Mouse (Mus musculus) hindbrain, embryonic 10.5 days (tissue): ENCODE measurements around the gene Kdm2b. TPM values are rescaled to one million over a fixed set of nuclear protein-coding genes. Genes with fewer than 3 reads are reported as not detected.
A peak's percentile ranks its signal among the peaks of the same experiment; 100 is the strongest.

Experiments used
- DNase-seq: peaks from one replicate; pipeline ENCODE4 v3.0.0-alpha.2; 2017; ENCODE audit warnings: low spot score
- H3K27ac ChIP-seq: fragments of 300-500 bp; sonication (generic); 2 replicates; pipeline ENCODE4 v1.5.1; 2016; ENCODE audit warnings: mild to moderate bottlenecking, moderate library complexity
- H3K27me3 ChIP-seq: fragments of 300-500 bp; sonication (generic); 2 replicates; pipeline ENCODE4 v1.6.1; 2016; ENCODE audit warnings: mild to moderate bottlenecking; ENCODE audit not compliant: poor library complexity, insufficient read depth, severe bottlenecking
- H3K36me3 ChIP-seq: fragments of 300-500 bp; sonication (generic); 2 replicates; pipeline ENCODE4 v1.6.1; 2016; ENCODE audit warnings: mild to moderate bottlenecking, moderate library complexity
- H3K4me1 ChIP-seq: fragments of 300-500 bp; sonication (generic); replicated peaks from 2 replicates; pipeline ENCODE4 v1.6.1; 2016; ENCODE audit warnings: mild to moderate bottlenecking
- H3K4me3 ChIP-seq: fragments of 300-500 bp; sonication (generic); 2 replicates; pipeline ENCODE4 v1.5.1; 2016; ENCODE audit warnings: mild to moderate bottlenecking, moderate library complexity
- H3K9me3 ChIP-seq: fragments of 300-500 bp; sonication (generic); 2 replicates; pipeline ENCODE4 v1.6.1; 2016; ENCODE audit warnings: mild to moderate bottlenecking, moderate library complexity
- WGBS: fragments of 180-500 bp; shearing (Covaris S2); methylation state at CpG from one replicate; pipeline ENCODE4 v1.1.7; 2016; 5-methylcytosine and 5-hydroxymethylcytosine counted together
- polyA plus RNA-seq: library from polyadenylated mRNA; unstranded; fragments of >200 nt; fragmentation: Nextera tagmentation; extraction: Ambion mirVana; gene quantifications from 2 replicates; pipeline ENCODE4 v1.2.1, GENCODE M21; 2016

Kdm2b gene
- polyA plus RNA-seq = 84.6 and 92.4 TPM in 2 replicates

DNA sequence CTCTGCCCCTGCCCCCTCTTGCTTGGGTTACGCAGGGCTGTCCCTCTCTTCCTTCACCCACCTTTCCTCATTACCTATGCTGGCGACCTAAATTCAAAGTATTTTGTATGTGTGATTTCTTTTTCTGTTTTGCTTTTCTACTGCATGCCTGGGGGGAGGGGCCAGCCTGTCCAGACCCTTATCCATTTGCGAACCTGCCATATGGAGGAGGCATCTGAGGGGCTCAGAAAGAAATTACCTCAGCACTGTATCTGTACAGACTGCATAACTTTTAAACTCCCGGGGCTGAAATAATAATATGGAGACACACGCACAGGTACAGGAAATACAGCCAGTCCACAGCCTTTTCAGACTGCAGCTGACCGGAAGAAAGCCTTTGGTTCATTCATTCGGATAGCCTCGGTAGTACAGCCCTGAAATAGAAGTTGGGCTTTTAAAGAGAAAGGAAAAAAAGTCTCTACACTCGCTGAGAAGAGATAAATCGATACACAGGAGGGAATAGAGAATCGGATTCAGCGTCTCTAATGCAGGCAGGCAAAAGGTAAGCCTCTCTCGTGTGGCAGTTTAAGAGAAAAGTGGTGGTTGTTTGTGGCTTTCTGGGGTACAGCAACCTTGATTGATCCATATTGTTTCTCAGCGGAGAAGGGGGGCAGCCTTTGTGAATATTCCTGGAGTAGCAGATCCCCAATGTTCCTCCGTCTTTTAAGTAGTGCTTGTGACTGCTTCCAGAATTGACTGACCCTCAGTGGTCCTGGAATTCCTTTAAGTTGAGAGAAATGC, at the start of gene Kdm2b:
Gene Kdm2b, minus strand, starts transcription at position 273 of the 780 bp plus-strand sequence.
- H3K27ac ChIP-seq = peak within 1 kb of the TSS; percentile 97
- peaks cover 94% of the 10 kb centered on the region for H3K4me1 ChIP-seq
- H3K27me3 ChIP-seq = no peaks in the 10 kb centered on the region
- no peaks in the 10 kb centered on the region for H3K9me3 ChIP-seq
- no peaks in the 10 kb centered on the region for H3K36me3 ChIP-seq
- no peak for DNase-seq
- H3K4me3 ChIP-seq = peak within 1 kb of the TSS; percentile 71
- WGBS = 1% methylated on average over 15 of the region's 15 CpGs

DNA sequence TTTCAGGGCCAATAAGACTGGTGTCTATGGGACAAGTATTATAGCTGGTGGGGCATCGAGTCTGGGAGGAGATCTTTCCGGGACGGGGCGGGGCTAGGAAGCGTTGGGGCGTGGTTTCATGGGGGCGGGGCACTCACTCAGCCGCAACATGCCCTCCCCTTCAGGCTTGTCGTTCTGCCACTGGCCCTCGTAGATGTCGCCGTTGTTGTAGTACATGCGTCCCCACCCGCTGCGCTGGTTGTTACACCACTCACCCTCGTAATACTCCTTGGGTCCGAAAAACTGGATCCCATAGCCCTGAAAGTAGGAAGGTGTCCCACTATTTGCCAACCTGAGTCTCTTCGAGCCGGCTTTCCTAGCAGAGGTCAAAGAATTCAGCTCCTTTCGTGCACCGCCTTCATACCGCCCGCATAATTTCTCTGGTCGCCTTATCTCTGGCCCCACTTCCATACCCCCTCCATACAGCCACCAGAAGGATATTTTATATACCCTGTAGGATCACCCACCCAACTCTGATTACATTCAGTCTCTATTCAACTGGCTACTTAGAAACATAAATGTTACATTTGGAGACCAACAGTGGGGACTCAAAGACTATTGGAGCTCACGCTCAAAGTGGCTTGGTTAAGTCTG, 49.6 kb upstream of the Kdm2b start:
- 5% methylated on average over 25 of the region's 25 CpGs for WGBS
- DNase-seq = peak; percentile 69
- Histone ChIP-seq H3K27me3 (no peaks in the 10 kb centered on the region), H3K4me1 (peaks cover 26% of the 10 kb centered on the region), H3K4me3 (peak overlapping the region; percentile 51), H3K36me3 (no peaks in the 10 kb centered on the region), H3K9me3 (no peaks in the 10 kb centered on the region), H3K27ac (peak overlapping the region; percentile 62)

DNA sequence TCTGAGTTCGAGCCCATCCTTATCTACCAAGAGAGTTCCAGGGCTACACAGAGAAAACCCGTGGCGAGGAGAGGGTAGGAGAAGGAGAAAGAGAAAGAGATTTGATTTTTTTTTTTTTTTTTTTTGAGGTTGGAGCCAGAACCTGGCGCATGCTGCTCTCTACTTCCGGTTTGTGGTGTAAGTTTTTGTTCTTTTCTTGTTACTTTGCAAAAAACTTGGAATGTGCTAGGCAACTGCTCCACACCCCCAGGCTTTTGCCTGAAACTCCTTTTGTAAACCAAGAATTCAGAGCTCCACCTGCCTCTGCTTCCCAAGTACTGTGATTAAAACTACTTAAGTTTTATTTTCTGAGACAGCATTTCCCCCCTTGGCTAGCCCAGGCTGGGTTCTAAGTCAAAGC, 48.5 kb upstream of the Kdm2b start:
- H3K4me1 ChIP-seq = peaks cover 26% of the 10 kb centered on the region
- DNase-seq = no peak

DNA sequence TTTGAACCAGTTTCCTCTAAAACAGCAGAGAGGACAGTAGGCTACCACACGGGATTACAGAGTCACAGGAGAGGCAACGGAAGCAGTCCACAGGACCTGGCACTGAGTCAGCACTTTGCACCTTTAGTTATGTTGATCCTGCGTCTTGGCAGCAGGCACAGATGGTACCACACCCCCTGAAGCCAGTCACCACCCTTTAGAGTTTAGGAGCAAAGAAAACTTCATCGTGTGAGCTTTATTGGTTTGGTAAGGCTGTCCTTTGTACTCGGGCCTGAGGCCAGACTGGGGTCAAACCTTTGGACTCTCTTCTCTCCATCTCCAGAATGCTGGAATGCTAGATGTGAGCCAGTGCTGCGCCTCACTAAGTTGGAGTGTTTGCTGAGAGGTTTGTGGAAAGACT, 45.9 kb upstream of the Kdm2b start:
- WGBS = 36% methylated on average over 6 of the region's 6 CpGs
- Histone ChIP-seq H3K4me3 (no peak overlapping the region), H3K9me3 (0 out of 2 replicates have a peak, but pooled peaks cover 3% of the 10 kb centered on the region), H3K4me1 (peaks cover 20% of the 10 kb centered on the region), H3K27ac (no peak overlapping the region), H3K36me3 (peaks cover 17% of the 10 kb centered on the region), H3K27me3 (no peaks in the 10 kb centered on the region)
- no peak for DNase-seq

More for the DNA sequence above, 48.5 kb upstream of the Kdm2b start:
- Histone ChIP-seq H3K9me3 (no peaks in the 10 kb centered on the region), H3K27ac (no peak overlapping the region), H3K36me3 (no peaks in the 10 kb centered on the region), H3K4me3 (no peak overlapping the region), H3K27me3 (no peaks in the 10 kb centered on the region)
- WGBS = 89% methylated on average over 5 of the region's 5 CpGs

DNA sequence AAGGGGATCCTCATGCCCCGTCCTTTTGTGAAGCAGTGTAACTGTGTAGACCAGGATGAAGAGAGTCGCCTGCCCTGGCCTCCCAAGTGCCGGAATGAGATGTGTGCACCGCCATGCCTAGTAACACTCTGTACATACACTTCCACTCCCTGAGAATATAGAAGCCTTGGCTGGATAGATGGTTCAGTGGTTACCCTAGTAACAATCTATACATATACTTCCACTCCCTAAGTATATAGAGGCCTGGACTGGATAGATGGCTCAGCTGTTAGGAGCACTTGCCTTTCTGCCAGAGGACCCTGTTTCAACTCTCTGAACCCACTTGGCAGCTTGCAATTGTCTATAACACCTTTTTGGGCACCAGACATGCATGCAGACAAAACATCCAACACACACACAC, 45.5 kb upstream of the Kdm2b start:
- Histone ChIP-seq H3K27ac (no peak overlapping the region), H3K4me1 (peaks cover 18% of the 10 kb centered on the region), H3K36me3 (peaks cover 21% of the 10 kb centered on the region), H3K9me3 (0 out of 2 replicates have a peak, but pooled peaks cover 3% of the 10 kb centered on the region), H3K27me3 (no peaks in the 10 kb centered on the region), H3K4me3 (no peak overlapping the region)
- WGBS = 84% methylated on average over 4 of the region's 4 CpGs
- no peak for DNase-seq

DNA sequence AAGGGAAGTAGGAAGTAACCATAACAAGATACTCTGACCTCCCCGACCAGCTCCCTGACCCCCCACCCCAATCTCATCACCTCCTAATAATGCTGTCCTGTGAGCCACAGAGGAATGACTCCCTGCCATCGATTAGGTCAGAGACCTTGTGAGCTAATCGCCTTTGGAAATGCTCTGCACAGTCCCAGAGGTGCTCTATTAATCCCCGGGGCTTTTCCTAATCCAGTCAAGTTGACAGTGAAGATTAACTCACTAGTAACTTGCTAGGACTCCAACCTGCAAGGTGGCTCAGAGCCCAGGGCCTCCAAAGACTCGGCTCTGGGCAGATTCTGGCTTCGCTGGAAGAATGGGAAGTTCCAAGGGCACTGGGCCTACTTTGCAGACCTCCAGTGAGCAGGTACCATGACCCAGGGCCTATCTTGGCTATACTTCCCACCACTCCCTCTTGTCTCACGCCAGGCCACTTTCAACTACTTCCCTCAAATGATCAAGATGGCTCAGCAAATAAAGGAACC, 44.1 kb upstream of the Kdm2b start:
- no peak overlapping the region for H3K27ac ChIP-seq
- peaks cover 13% of the 10 kb centered on the region; the same call in 1 of the 2 replicates for H3K4me1 ChIP-seq
- 0 out of 2 replicates have a peak, but pooled peaks cover 3% of the 10 kb centered on the region for H3K9me3 ChIP-seq
- no peak overlapping the region for H3K4me3 ChIP-seq
- peaks cover 35% of the 10 kb centered on the region for H3K36me3 ChIP-seq
- H3K27me3 ChIP-seq = no peaks in the 10 kb centered on the region
- DNase-seq = no peak
- whole genome bisulfite sequencing = 82% methylated on average over 7 of the region's 7 CpGs

DNA sequence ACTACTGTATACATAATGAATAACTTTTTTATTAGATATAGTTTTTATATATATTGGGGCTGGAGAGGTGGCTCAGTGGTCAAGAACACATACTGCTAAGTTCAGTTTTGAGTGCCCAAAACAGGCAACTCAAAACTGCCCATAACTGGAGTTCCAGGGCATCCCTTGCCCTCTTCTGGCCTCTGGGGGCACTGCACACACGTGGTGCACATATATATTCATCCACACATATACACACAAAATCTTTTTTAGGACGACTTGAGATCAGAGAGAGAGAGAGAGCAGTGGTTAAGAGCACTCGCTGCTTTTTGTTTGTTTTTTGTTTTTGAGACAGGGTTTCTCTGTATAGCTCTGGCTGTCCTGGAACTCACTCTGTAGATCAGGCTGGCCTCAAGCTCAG, 41.7 kb upstream of the Kdm2b start:
- Histone ChIP-seq H3K9me3 (0 out of 2 replicates have a peak, but pooled peaks cover 3% of the 10 kb centered on the region), H3K4me3 (no peak overlapping the region), H3K27me3 (no peaks in the 10 kb centered on the region), H3K4me1 (peaks cover 18% of the 10 kb centered on the region; the same call in 1 of the 2 replicates), H3K36me3 (peaks cover 39% of the 10 kb centered on the region), H3K27ac (no peak overlapping the region)
- WGBS = 90% methylated on average over 3 of the region's 3 CpGs
- DNase-seq = no peak

DNA sequence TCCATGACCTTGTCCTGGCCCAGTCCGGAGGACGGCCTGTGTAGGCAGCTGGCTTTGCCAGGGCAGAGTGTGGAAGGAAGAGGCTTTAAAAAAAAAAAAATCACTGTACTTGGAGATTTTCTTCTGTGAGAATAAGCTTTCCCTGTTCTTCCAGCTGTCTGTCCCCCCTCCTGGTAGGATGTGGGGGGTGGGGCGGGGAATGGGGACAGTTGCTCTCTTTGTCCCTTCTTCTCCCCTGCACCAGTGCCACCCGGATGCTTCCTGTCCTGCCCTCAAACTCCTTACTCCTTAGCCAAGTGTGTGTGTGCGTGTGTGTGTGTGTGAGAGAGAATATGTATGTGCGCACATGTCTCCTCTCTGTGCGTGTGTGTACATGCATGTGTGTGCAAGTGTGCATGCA, 40.1 kb upstream of the Kdm2b start:
- Histone ChIP-seq H3K9me3 (0 out of 2 replicates have a peak, but pooled peaks cover 3% of the 10 kb centered on the region), H3K27ac (peak overlapping the region; percentile 41; the same call in 1 of the 2 replicates), H3K4me1 (peaks cover 13% of the 10 kb centered on the region; the same call in 1 of the 2 replicates), H3K4me3 (no peak overlapping the region), H3K36me3 (peaks cover 39% of the 10 kb centered on the region), H3K27me3 (no peaks in the 10 kb centered on the region)
- DNase-seq = no peak
- 80% methylated on average over 7 of the region's 7 CpGs for WGBS

DNA sequence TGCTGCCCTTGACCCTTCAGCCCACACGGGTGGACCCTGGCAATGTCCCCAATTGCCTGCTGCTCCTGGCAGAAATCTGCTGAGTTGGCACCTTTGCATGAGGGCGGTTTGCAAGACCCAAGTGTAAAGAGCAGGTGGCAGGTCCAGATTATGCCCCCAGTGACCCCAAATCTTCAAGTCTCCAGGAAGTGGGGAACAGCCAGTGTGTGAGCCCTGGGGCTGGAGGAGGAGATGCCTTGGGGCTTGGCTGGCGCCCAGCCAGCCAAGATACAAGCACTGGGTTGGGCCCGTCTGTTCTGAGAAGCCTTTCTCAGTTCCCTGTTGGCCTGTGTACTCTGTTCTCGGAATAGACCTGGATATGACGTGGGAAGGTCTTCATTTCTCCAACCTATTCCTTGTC, 37.8 kb upstream of the Kdm2b start:
- WGBS = 79% methylated on average over 6 of the region's 6 CpGs
- Histone ChIP-seq H3K27me3 (no peaks in the 10 kb centered on the region), H3K27ac (peak overlapping the region; percentile 35; the same call in 1 of the 2 replicates), H3K36me3 (peaks cover 38% of the 10 kb centered on the region), H3K9me3 (0 out of 2 replicates have a peak, but pooled peaks cover 3% of the 10 kb centered on the region), H3K4me3 (no peak overlapping the region), H3K4me1 (peaks cover 13% of the 10 kb centered on the region; the same call in 1 of the 2 replicates)
- DNase-seq = no peak

DNA sequence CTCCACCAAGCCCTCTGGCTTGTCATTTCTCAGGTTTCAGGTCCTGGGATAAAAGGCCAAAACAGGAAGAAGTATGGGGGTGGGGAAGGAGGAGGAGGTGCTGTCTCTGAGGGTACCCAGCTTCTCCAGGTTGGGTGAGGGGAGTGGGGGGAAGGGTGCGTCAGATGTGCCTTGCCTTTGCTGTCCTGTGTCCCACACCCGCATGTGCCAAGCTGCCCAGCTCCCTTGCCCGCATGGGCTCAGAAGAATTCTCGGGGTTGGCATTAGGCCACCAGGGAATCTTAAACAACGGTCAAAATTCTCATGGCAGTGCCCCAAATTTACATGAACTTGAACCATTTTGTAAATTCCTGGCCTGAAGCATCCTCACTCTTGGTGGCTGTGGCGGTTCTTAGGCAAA, 36.8 kb upstream of the Kdm2b start:
- Histone ChIP-seq H3K27ac (no peak overlapping the region), H3K9me3 (0 out of 2 replicates have a peak, but pooled peaks cover 3% of the 10 kb centered on the region), H3K27me3 (no peaks in the 10 kb centered on the region), H3K4me3 (no peak overlapping the region), H3K36me3 (peaks cover 28% of the 10 kb centered on the region), H3K4me1 (peaks cover 13% of the 10 kb centered on the region; the same call in 1 of the 2 replicates)
- DNase-seq = no peak
- 73% methylated on average over 6 of the region's 6 CpGs for WGBS

DNA sequence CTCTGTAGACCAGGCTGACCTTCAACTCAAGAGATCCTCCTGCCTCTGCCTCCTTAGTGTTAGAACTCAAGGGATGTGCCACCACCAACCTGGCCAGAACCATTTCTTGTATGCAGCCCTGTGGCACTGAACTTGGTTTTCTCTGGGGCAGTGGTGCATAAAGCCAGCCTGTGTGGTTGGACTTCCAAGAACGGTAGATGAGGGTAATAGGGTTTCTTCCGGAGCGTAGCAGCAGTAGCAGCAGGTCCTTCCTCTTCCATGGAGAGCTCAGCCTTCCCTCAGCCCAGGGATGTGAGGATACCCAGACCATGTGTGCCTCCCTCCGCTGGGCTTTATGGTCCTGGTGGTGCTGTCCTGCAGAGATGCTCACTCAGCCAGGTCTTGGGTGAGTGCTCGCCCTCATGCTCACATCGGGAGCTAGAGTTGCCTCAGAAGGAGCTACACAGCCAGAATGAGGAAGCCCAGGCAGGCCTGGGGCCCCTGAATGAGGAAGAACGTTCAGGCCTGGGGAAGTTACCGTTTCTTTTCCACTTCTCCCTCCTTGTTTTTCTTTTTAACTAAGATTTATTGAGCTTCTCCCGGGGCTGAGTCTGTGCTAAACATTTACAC, 35.4 kb upstream of the Kdm2b start:
- 84% methylated on average over 9 of the region's 9 CpGs for WGBS
- Histone ChIP-seq H3K27me3 (no peaks in the 10 kb centered on the region), H3K9me3 (no peaks in the 10 kb centered on the region), H3K27ac (no peak overlapping the region), H3K4me3 (no peak overlapping the region), H3K36me3 (peaks cover 18% of the 10 kb centered on the region), H3K4me1 (peaks cover 13% of the 10 kb centered on the region; the same call in 1 of the 2 replicates)
- no peak for DNase-seq

DNA sequence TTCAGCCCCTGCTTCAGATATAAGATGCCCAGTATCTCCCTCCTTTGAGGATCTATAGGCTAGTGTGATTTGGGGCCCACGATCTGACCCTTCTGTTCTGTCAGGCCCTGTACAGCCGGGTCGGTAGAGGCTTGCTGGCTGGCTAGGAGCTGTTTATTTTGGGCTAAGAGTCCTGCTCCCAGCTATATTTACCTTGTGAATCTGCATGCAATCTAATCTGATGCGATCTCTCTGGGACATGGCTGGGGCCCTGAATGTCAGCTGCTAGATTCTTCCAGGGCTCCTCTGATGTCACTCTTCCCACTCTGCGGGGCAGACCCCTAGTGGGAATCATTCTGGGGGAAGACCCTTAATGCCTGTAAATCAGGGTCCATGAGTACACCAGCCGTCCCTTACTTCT, 34.7 kb upstream of the Kdm2b start:
- Histone ChIP-seq H3K4me1 (peaks cover 15% of the 10 kb centered on the region), H3K9me3 (no peaks in the 10 kb centered on the region), H3K27ac (no peak overlapping the region), H3K4me3 (no peak overlapping the region), H3K36me3 (peaks cover 11% of the 10 kb centered on the region), H3K27me3 (no peaks in the 10 kb centered on the region)
- DNase-seq = no peak
- 95% methylated on average over 6 of the region's 6 CpGs for WGBS
